Mouse (Mus musculus) G1E (cell line): ENCODE measurements around the gene Tfam.

Experiments
- CTCF ChIP-seq: IDR thresholded peaks from 2 replicates; pipeline ENCODE4 v1.5.1; 2012; ENCODE audit warnings: low read depth, low read length, inconsistent platforms, mixed read lengths
- GATA2 ChIP-seq: IDR thresholded peaks from 2 replicates; pipeline ENCODE4 v1.6.1; 2012; ENCODE audit warnings: low read depth, low read length, inconsistent platforms, borderline replicate concordance

DNA sequence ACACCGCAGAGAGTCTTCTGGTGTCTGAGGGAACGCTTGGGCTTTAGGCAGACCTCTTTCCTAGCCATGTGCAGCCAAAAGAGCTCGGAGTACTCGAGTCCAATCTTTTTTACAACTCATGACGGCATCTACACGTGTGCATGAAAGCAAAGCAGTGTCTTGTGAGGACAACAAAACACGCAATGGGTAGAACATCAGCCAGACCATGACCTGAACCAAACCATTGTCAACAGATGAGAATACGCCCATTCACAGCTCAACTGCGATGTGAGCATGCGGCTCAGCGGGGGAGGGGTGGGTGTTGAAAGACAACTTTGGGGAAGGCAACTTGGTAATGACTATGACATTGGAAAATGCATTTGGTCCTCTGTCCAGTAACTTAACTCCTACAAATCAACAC, 29.4 kb upstream of the Tfam start:
- TF ChIP-seq CTCF: no peak
- no peak for TF ChIP-seq GATA2
